Mouse (Mus musculus) liver, embryonic 16.5 days (tissue): Measurements from ENCODE around the gene Olfr15. TPM values are rescaled to one million over a fixed set of nuclear protein-coding genes. Genes with fewer than 3 reads are reported as not detected.
A peak's percentile ranks its signal among the peaks of the same experiment; 100 is the strongest.

Experiments
- ATAC-seq: fragments of 200-750 bp; cut with Nextera tagmentation; 2 replicates; pipeline ENCODE4 v1.8.0; 2017; ENCODE audit warnings: low read depth, mild to moderate bottlenecking, moderate number of reproducible peaks, moderate library complexity
- H3K27ac ChIP-seq: fragments of 300-500 bp; sonication (generic); 2 replicates; pipeline ENCODE4 v1.5.1; 2014; ENCODE audit warnings: mild to moderate bottlenecking, low read length
- H3K27me3 ChIP-seq: fragments of 300-500 bp; sonication (generic); 2 replicates; pipeline ENCODE4 v1.6.1; 2014; ENCODE audit warnings: low read depth, low read length, mixed read lengths; ENCODE audit not compliant: control insufficient read depth, insufficient read depth
- H3K36me3 ChIP-seq: fragments of 300-500 bp; sonication (generic); 2 replicates; pipeline ENCODE4 v1.6.1; 2014; ENCODE audit warnings: mild to moderate bottlenecking; ENCODE audit not compliant: control insufficient read depth, insufficient read depth
- H3K4me1 ChIP-seq: fragments of 300-500 bp; sonication (generic); 2 replicates; pipeline ENCODE4 v1.6.1; 2014; ENCODE audit warnings: low read depth, low read length, mixed read lengths; ENCODE audit not compliant: control insufficient read depth
- H3K4me2 ChIP-seq: fragments of 300-500 bp; sonication (generic); 2 replicates; pipeline ENCODE4 v1.6.1; 2014; ENCODE audit warnings: low read depth, low read length, mixed read lengths
- H3K4me3 ChIP-seq: fragments of 300-500 bp; sonication (generic); 2 replicates; pipeline ENCODE4 v1.5.1; 2014; ENCODE audit warnings: low read depth, mild to moderate bottlenecking, low read length
- H3K9ac ChIP-seq: fragments of 300-500 bp; sonication (generic); 2 replicates; pipeline ENCODE4 v1.6.1; 2014; ENCODE audit warnings: low read depth, low read length
- H3K9me3 ChIP-seq: fragments of 300-500 bp; sonication (generic); replicated peaks from 2 replicates; pipeline ENCODE4 v1.6.1; 2016; ENCODE audit warnings: low read length; ENCODE audit not compliant: control insufficient read depth
- WGBS: fragments of 180-500 bp; shearing (Covaris S2); extraction: QIAGEN DNeasy Blood & Tissue Kit; methylation state at CpG from one replicate; pipeline ENCODE4 v1.1.7; 2014; ENCODE audit not compliant: insufficient replicate concordance; 5-methylcytosine and 5-hydroxymethylcytosine counted together
- polyA plus RNA-seq: library from polyadenylated mRNA; unstranded; fragments of >200 nt; fragmentation: Nextera tagmentation; extraction: Ambion mirVana; gene quantifications from 2 replicates; pipeline ENCODE4 v1.2.1, GENCODE M21; 2015

The Olfr15 gene
- polyA plus RNA-seq, 1 experiment from 2014 or later, result not detected

GRCm38 (mm10) chr16:3854437-3855182, 23.9 kb downstream of the Olfr15 start:
- Histone ChIP-seq H3K27ac (no peak overlapping the region), H3K9ac (no peak overlapping the region), H3K4me3 (no peak overlapping the region), H3K4me1 (no peaks in the 10 kb centered on the region; the same call in 1 of the 2 replicates), H3K27me3 (no peaks in the 10 kb centered on the region), H3K36me3 (no peaks in the 10 kb centered on the region), H3K9me3 (no peaks in the 10 kb centered on the region), H3K4me2 (no peak overlapping the region)
- 68% methylated on average over 11 of the region's 11 CpGs for WGBS
- ATAC-seq, result no peak

- Histone ChIP-seq H3K36me3 (no peaks in the 10 kb centered on the region; the same call in 1 of the 2 replicates), H3K9ac (no peak overlapping the region), H3K4me2 (no peak overlapping the region), H3K4me3 (no peak overlapping the region), H3K4me1 (no peaks in the 10 kb centered on the region; the same call in 1 of the 2 replicates), H3K9me3 (no peaks in the 10 kb centered on the region), H3K27ac (no peak overlapping the region), H3K27me3 (no peaks in the 10 kb centered on the region)
- 21% methylated on average over 1 of the region's 1 CpGs for WGBS
- ATAC-seq, result no peak
Observed at GRCm38 (mm10) chr16:3855776-3856175, 25.1 kb downstream of the Olfr15 start.

- Histone ChIP-seq H3K9ac (no peak overlapping the region), H3K27me3 (no peaks in the 10 kb centered on the region), H3K4me1 (no peaks in the 10 kb centered on the region), H3K4me2 (no peak overlapping the region), H3K36me3 (no peaks in the 10 kb centered on the region; the same call in none of the 2 replicates), H3K4me3 (no peak overlapping the region), H3K27ac (no peak overlapping the region), H3K9me3 (no peaks in the 10 kb centered on the region)
- ATAC-seq, result no peak
- 31% methylated on average over 4 of the region's 4 CpGs for WGBS
Observed at GRCm38 (mm10) chr16:3859254-3859653, 28.6 kb downstream of the Olfr15 start.

- Histone ChIP-seq H3K9me3 (no peaks in the 10 kb centered on the region), H3K4me1 (peaks cover 19% of the 10 kb centered on the region), H3K4me3 (peak overlapping the region; percentile 69), H3K9ac (peak overlapping the region; percentile 60), H3K27ac (no peak overlapping the region), H3K36me3 (peaks cover 3% of the 10 kb centered on the region; the same call in 1 of the 2 replicates), H3K27me3 (no peaks in the 10 kb centered on the region), H3K4me2 (peak overlapping the region; percentile 81)
- no peak for ATAC-seq
- WGBS, result 3% methylated on average over 16 of the region's 16 CpGs
Observed at GRCm38 (mm10) chr16:3871815-3872214, 41.1 kb downstream of the Olfr15 start.

GRCm38 (mm10) chr16:3872216-3873047, 41.8 kb downstream of the Olfr15 start, which contains the start of gene Naa60:
TSS of gene Naa60 (plus strand) at chr16:3872375.
- Histone ChIP-seq H3K4me1 (peaks cover 19% of the 10 kb centered on the region), H3K27me3 (no peaks in the 10 kb centered on the region), H3K9me3 (no peaks in the 10 kb centered on the region), H3K4me2 (peak within 1 kb of the TSS; percentile 81), H3K27ac (0 out of 2 replicates have a peak within 1 kb of the TSS, but pooled peaks have one; percentile 3), H3K4me3 (peak within 1 kb of the TSS; percentile 69), H3K9ac (peak within 1 kb of the TSS; percentile 60), H3K36me3 (peaks cover 3% of the 10 kb centered on the region; the same call in 1 of the 2 replicates)
- ATAC-seq, result peak; percentile 92
- 6% methylated on average over 47 of the region's 47 CpGs for WGBS

GRCm38 (mm10) chr16:3876346-3876745, 45.7 kb downstream of the Olfr15 start:
- H3K9me3 ChIP-seq, result no peaks in the 10 kb centered on the region
- H3K9ac ChIP-seq, result no peak overlapping the region
- ATAC-seq, result no peak
- H3K36me3 ChIP-seq, result no peaks in the 10 kb centered on the region
- H3K4me2 ChIP-seq, result no peak overlapping the region
- peaks cover 16% of the 10 kb centered on the region for H3K4me1 ChIP-seq
- H3K27me3 ChIP-seq, result no peaks in the 10 kb centered on the region
- no peak overlapping the region for H3K27ac ChIP-seq
- 74% methylated on average over 4 of the region's 4 CpGs for WGBS
- no peak overlapping the region for H3K4me3 ChIP-seq

GRCm38 (mm10) chr16:3884201-3885064, 53.8 kb downstream of the Olfr15 start, which contains the start of the genes Zfp597 and Gm20695:
TSS of gene Zfp597 (minus strand) at chr16:3884561.
TSS of gene Gm20695 (plus strand) at chr16:3884648.
- Histone ChIP-seq H3K27ac (peak within 1 kb of the TSS; percentile 89), H3K27me3 (no peaks in the 10 kb centered on the region), H3K9me3 (no peaks in the 10 kb centered on the region), H3K4me1 (peaks cover 12% of the 10 kb centered on the region), H3K4me3 (peak within 1 kb of the TSS; percentile 98), H3K9ac (peak within 1 kb of the TSS; percentile 97), H3K36me3 (no peaks in the 10 kb centered on the region), H3K4me2 (peak within 1 kb of the TSS; percentile 79)
- ATAC-seq, result peak; percentile 99
- under 1% methylated on average over 87 of the region's 88 CpGs for WGBS

GRCm38 (mm10) chr16:3885065-3885670, 54.5 kb downstream of the Olfr15 start:
- H3K4me1 ChIP-seq, result peaks cover 12% of the 10 kb centered on the region
- H3K9me3 ChIP-seq, result no peaks in the 10 kb centered on the region
- ATAC-seq, result no peak
- peak overlapping the region; percentile 79 for H3K4me2 ChIP-seq
- peak overlapping the region; percentile 82 for H3K27ac ChIP-seq
- peak overlapping the region; percentile 97 for H3K9ac ChIP-seq
- H3K36me3 ChIP-seq, result no peaks in the 10 kb centered on the region
- 3% methylated on average over 10 of the region's 10 CpGs for WGBS
- H3K27me3 ChIP-seq, result no peaks in the 10 kb centered on the region
- H3K4me3 ChIP-seq, result peak overlapping the region; percentile 98
